Mouse (Mus musculus) left cerebral cortex, adult 2 months (tissue): Measurements from ENCODE around the gene Gm4513. TPM values are rescaled to one million over a fixed set of nuclear protein-coding genes. Genes with fewer than 3 reads are reported as not detected.
"Not testable (repeated sequence)": the region's sequence is repeated elsewhere in the genome, so short reads cannot be mapped to it uniquely, and the experiment has no call there.

Experiments used
- DNase-seq, 2 experiments: peaks; one replicate each; pipeline ENCODE4 v3.0.0; 2021 to 2022; ENCODE audit warnings: low spot score in 2 of 2, mixed read lengths in 1 of 2; ENCODE audit errors: extremely low spot score in 1 of 2
- H3K27ac ChIP-seq: fragments of 200-600 bp; 2 replicates; pipeline ENCODE4 v1.8.1; 2022
- H3K4me3 ChIP-seq: fragments of 200-600 bp; 2 replicates; pipeline ENCODE4 v1.8.1; 2022
- intact Hi-C: fragments of 180-260 bp; cut with DNase I; formaldehyde crosslinking; loops from one replicate; pipeline ENCODE4 v1.15.1; 2025
- long read RNA-seq, 2 experiments: library from polyadenylated mRNA; stranded (forward); transcript quantifications; one replicate each; pipeline ENCODE4 v2.0.0; 2021; ENCODE audit warnings: borderline mapping rate in 2 of 2
- total RNA-seq, 2 experiments: library from RNA; stranded (reverse); gene quantifications; 2 replicates each; pipeline ENCODE4 v1.2.3; 2021

Gene Gm4513
- not detected for total RNA-seq
- long read RNA-seq, experiment 1 = 0 reads
- long read RNA-seq, experiment 2 = 0 reads

DNA sequence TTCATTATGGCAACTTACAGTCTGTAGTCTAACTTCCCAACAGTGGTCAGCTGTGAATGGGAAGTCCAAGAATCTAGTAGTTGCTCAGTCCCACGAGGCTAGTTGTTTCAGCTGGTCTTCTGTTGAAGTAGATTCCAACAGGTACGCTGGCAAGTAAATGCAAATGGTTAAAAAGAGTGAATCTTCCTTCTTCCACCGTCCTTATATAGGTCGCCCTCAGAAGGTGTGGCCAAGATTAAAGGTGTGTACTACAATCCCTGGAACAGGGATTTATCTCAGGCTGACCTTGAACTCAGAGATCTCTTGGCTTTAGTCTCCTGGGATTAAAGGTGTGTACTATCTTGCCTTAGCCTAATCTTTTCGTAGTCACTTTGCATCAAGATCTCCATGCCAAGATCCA is at the start of gene Gm4513:
Gene Gm4513 (minus strand): TSS at position 101 of the 400 bp plus-strand sequence.
- H3K4me3 ChIP-seq, intact Hi-C loops, DNase-seq, H3K27ac ChIP-seq: not testable (repeated sequence)

DNA sequence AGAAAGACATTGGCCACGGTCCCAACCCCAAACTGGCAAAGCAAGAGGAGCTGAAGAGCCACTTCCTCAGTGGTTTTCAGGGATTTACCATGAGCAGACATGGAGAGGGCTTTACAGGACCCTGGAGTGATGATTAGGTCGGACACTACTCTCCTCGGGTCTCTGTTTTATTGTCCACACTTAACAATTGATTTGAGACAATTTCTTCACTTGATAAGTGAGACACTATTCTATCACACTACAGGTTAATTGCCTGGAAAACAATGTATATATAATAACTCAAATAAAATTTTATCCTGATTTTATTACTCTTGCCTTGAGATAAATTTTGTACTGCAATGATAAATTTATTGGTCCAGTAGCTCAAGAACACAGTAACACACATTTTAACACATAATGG is 22.7 kb downstream of the Gm4513 start, which contains the start of gene Gm4141:
Gene Gm4141 (minus strand): TSS at position 101 of the 400 bp plus-strand sequence.
- H3K27ac ChIP-seq, DNase-seq, H3K4me3 ChIP-seq, intact Hi-C loops: not testable (repeated sequence)

DNA sequence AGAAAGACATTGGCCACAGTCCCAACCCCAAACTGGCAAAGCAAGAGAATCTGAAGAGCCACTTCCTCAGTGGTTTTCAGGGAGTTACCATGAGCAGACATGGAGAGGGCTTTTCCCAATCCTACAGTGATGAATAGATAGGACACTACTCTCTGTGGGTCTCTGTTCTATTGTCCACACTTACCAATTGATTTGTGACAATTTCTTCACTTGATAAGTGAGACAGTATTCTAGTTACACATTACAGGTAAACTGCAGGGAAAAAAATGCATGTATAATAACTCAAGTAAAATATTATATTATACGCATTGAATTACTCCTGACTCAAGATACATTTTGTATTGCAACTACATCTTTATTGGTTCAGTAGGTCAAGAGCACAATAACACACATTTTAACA is 53.2 kb downstream of the Gm4513 start, which contains the start of gene Gm5726:
Gene Gm5726 (minus strand): TSS at position 101 of the 400 bp plus-strand sequence.
- DNase-seq, intact Hi-C loops: not testable (repeated sequence)

More for the DNA sequence above, 53.2 kb downstream of the Gm4513 start, which contains the start of gene Gm5726:
- H3K27ac ChIP-seq, H3K4me3 ChIP-seq: not testable (repeated sequence)

Other genes with a start within 250 kb of the Gm4513 start
- not detected for gene Gm5728, start 223.6 kb downstream of the Gm4513 start, total RNA-seq
- gene Vmn1r100, start 181.1 kb downstream of the Gm4513 start, total RNA-seq = not detected
- gene Vmn1r101, start 156.4 kb downstream of the Gm4513 start, total RNA-seq = not detected
- gene Gm10670, start 124.1 kb downstream of the Gm4513 start, total RNA-seq = not detected
- gene Vmn1r103, start 88.5 kb downstream of the Gm4513 start, total RNA-seq = not detected
- not detected for gene Vmn1r104, start 65.2 kb downstream of the Gm4513 start, total RNA-seq
- gene Gm5726, start 53.3 kb downstream of the Gm4513 start, total RNA-seq = not detected
- gene Gm4141, start 22.8 kb downstream of the Gm4513 start, total RNA-seq = not detected
- not detected for gene Vmn1r107, start 69.9 kb upstream of the Gm4513 start, total RNA-seq
- not detected for gene Vmn1r111, start 104.2 kb upstream of the Gm4513 start, total RNA-seq
- not detected for gene Gm10668, start 131.6 kb upstream of the Gm4513 start, total RNA-seq
- gene Vmn1r112, start 172.2 kb upstream of the Gm4513 start, total RNA-seq = not detected
- not detected for gene Vmn1r113, start 188.3 kb upstream of the Gm4513 start, total RNA-seq
- not detected for gene Vmn1r114, start 213.2 kb upstream of the Gm4513 start, total RNA-seq
- not detected for gene Vmn1r115, start 246.0 kb upstream of the Gm4513 start, total RNA-seq